Mouse (Mus musculus) ovary, adult 10 weeks (tissue): Measurements from ENCODE around the gene Pald1. TPM values are rescaled to one million over a fixed set of nuclear protein-coding genes. Genes with fewer than 3 reads are reported as not detected.

Experiments
- polyA plus RNA-seq: library from polyadenylated mRNA; stranded (reverse); fragments of 350-450 nt; fragmentation: Illumina TruSeq; extraction: RNeasy Lipid Tissue Mini Kit (QIAGEN cat#74804); gene quantifications from one replicate; pipeline ENCODE4 v1.2.3, GENCODE M21; 2014

The Pald1 gene
- polyA plus RNA-seq: 2.9 TPM

DNA sequence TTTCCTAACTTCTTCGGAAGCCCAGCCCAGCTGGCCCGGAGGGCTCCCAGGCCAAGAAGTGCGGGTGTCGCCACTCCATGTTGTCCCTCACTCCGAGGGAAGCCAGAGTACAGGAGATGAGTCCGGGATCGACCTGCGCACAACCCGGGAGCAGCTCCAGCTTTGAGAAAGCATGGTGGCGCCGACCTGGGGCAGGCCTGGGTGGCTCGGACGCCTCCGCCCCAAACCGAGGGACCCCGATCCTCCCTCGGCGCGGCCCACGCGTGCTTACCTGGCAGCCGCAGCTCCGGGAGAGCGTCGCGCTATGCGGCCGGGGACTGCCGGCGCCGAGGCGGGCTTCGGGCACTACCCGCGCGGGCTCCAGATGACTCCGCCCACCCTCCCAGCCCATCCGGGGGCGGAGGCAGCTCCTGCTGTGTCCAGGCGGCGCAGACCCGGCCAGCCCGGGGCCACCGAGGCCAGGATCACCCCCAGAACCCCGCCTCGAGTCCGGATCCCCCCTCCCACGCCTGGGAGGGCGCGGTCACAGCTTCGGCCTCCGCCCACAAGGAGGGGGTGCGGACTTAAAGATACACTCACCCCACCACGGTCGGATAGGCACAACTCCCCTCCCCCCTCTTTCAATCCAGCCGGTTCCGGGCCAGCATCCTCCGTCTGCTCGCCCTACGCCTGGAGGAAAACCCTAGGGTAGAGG, at the start of gene Pald1:
Pald1 (minus strand) TSS at position 510 of the 694 bp plus-strand sequence.

GRCm38 (mm10) chr10:61417672-61418071, 34.3 kb upstream of the Pald1 start, which contains the start of gene Nodal:
TSS of gene Nodal (plus strand) at chr10:61417972.

GRCm38 (mm10) chr10:61297477-61297876, 85.9 kb downstream of the Pald1 start, which contains the start of gene Prf1:
TSS of gene Prf1 (plus strand) at chr10:61297833.

DNA sequence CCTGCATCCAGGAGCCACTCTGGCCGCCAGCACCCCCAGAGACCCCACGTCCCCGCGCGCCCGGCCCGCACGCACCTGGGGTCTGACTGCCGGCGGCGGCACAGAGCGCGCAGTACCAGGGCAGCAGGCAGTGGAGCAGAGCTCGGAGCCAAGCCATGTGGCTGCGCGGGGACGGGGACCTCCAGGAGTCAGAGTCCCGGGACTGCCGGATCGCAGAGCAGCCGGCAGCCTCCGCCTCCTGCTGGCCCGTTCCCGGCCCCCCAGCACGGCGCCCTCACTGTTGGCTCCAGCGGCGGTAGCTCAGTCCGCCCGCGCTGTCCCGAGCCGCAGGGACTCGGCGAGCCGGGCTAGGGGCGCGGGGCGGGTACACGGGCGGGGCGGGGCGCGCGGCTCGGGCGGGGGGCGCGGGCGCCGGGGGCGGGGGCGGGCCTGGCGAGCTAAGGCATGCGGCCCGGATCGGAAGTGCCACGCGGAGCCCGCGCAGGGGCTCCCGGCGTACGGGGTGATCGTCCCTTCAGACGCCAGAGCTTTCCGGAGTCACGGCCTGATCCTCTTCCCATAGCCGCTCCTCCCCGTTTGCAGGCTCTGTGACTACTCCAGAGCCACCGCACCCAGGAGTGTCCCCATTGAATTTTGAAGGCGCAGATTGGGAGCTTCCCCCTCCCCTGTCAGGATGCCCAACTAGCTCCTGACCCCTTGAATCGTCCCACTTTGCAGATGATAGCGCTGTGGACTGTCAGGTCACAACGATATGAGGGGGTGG, 110.1 kb downstream of the Pald1 start, which contains the start of gene Adamts14:
Adamts14 (minus strand) TSS at position 358 of the 763 bp plus-strand sequence.

Other genes with a start within 250 kb of the Pald1 start
- gene Sgpl1, start 235.8 kb downstream of the Pald1 start, polyA plus RNA-seq: 90.9 TPM
- not detected for gene Tbata, start 211.6 kb downstream of the Pald1 start, polyA plus RNA-seq
- not detected for gene Adamts14, start 110.1 kb downstream of the Pald1 start, polyA plus RNA-seq
- not detected for gene Prf1, start 85.7 kb downstream of the Pald1 start, polyA plus RNA-seq
- gene Nodal, start 34.4 kb upstream of the Pald1 start, polyA plus RNA-seq: not detected
- gene Eif4ebp2, start 69.1 kb upstream of the Pald1 start, polyA plus RNA-seq: 35.8 TPM
- gene Lrrc20, start 92.3 kb upstream of the Pald1 start, polyA plus RNA-seq: 1.3 TPM
- not detected for gene Npffr1, start 212.0 kb upstream of the Pald1 start, polyA plus RNA-seq